Mouse (Mus musculus): Measurements from ENCODE around the gene Ankrd65. TPM values are rescaled to one million over a fixed set of nuclear protein-coding genes. Genes with fewer than 3 reads are reported as not detected.
"Not testable (repeated sequence)": the region's sequence is repeated elsewhere in the genome, so short reads cannot be mapped to it uniquely, and the experiment has no call there.

Ankrd65 gene
- not detected in 2 replicates for polyA plus RNA-seq (2015; fragmentation: Nextera tagmentation; extraction: Ambion mirVana)

GRCm38 (mm10) chr4:155790021-155790489 is at the start of gene Ankrd65:
Ankrd65 (plus strand) TSS chr4:155790439.
- no peak for ATAC-seq (ENCODE audit: low FRiP score, low read depth)
- Histone ChIP-seq H3K4me2 (replicated peaks) (no peak within 1 kb of the TSS), H3K27me3 (peaks cover 5% of the 10 kb centered on the region; the same call in 1 of the 2 replicates), H3K27ac (no peak within 1 kb of the TSS), H3K36me3 (no peaks in the 10 kb centered on the region), H3K4me3 (no peak within 1 kb of the TSS), H3K9ac (no peak within 1 kb of the TSS; the same call in 1 of the 2 replicates), H3K9me3 (no peaks in the 10 kb centered on the region), H3K4me1 (no peaks in the 10 kb centered on the region)
- WGBS, result 77% methylated on average over 3 of the region's 3 CpGs

- H3K4me3 ChIP-seq, result not testable (repeated sequence)
These were observed 49.6 kb upstream of the Ankrd65 start for GRCm38 (mm10) chr4:155740681-155741080.

GRCm38 (mm10) chr4:155742684-155743083 is 47.6 kb upstream of the Ankrd65 start:
- Histone ChIP-seq H3K4me2 (replicated peaks) (no peak overlapping the region), H3K36me3 (peaks cover 89% of the 10 kb centered on the region), H3K9me3 (no peaks in the 10 kb centered on the region), H3K4me1 (no peaks in the 10 kb centered on the region), H3K4me3 (no peak overlapping the region), H3K27me3 (no peaks in the 10 kb centered on the region), H3K9ac (no peak overlapping the region), H3K27ac (no peak overlapping the region)
- ATAC-seq (ENCODE audit: low FRiP score, low read depth), result no peak
- WGBS, result 96% methylated on average over 5 of the region's 5 CpGs

More at GRCm38 (mm10) chr4:155740681-155741080, 49.6 kb upstream of the Ankrd65 start:
- peaks cover 82% of the 10 kb centered on the region for H3K36me3 ChIP-seq
- H3K9ac ChIP-seq; H3K27ac ChIP-seq; H3K9me3 ChIP-seq; ATAC-seq (ENCODE audit: low FRiP score, low read depth); H3K4me1 ChIP-seq; H3K27me3 ChIP-seq; H3K4me2 ChIP-seq (replicated peaks): not testable (repeated sequence)
- 92% methylated on average over 10 of the region's 10 CpGs for WGBS

GRCm38 (mm10) chr4:155744474-155744873 is 45.8 kb upstream of the Ankrd65 start:
- Histone ChIP-seq H3K9ac (no peak overlapping the region), H3K4me2 (replicated peaks) (no peak overlapping the region), H3K4me1 (no peaks in the 10 kb centered on the region), H3K27me3 (no peaks in the 10 kb centered on the region), H3K4me3 (no peak overlapping the region), H3K9me3 (no peaks in the 10 kb centered on the region), H3K36me3 (peaks cover 99% of the 10 kb centered on the region), H3K27ac (no peak overlapping the region)
- WGBS, result 92% methylated on average over 8 of the region's 8 CpGs
- ATAC-seq (ENCODE audit: low FRiP score, low read depth), result no peak

- Histone ChIP-seq H3K4me1 (no peaks in the 10 kb centered on the region), H3K36me3 (peaks cover 99% of the 10 kb centered on the region), H3K27ac (no peak overlapping the region), H3K9me3 (no peaks in the 10 kb centered on the region), H3K4me3 (no peak overlapping the region), H3K27me3 (no peaks in the 10 kb centered on the region), H3K9ac (no peak overlapping the region), H3K4me2 (replicated peaks) (no peak overlapping the region)
- ATAC-seq (ENCODE audit: low FRiP score, low read depth), result no peak
- whole genome bisulfite sequencing, result 91% methylated on average over 5 of the region's 5 CpGs
These were observed 45.1 kb upstream of the Ankrd65 start for GRCm38 (mm10) chr4:155745136-155745535.

- Histone ChIP-seq H3K9ac (no peak overlapping the region), H3K27ac (no peak overlapping the region), H3K4me3 (no peak overlapping the region), H3K9me3 (no peaks in the 10 kb centered on the region), H3K27me3 (no peaks in the 10 kb centered on the region), H3K4me1 (no peaks in the 10 kb centered on the region), H3K4me2 (replicated peaks) (no peak overlapping the region), H3K36me3 (peaks cover 99% of the 10 kb centered on the region)
- WGBS, result 88% methylated on average over 8 of the region's 8 CpGs
- ATAC-seq (ENCODE audit: low FRiP score, low read depth), result no peak
These were observed 44.1 kb upstream of the Ankrd65 start for GRCm38 (mm10) chr4:155746036-155746548.

GRCm38 (mm10) chr4:155746575-155747490 is 43.4 kb upstream of the Ankrd65 start:
- H3K4me2 ChIP-seq (replicated peaks), result no peak overlapping the region
- no peak overlapping the region for H3K4me3 ChIP-seq
- no peak overlapping the region for H3K27ac ChIP-seq
- ATAC-seq (ENCODE audit: low FRiP score, low read depth), result no peak
- peaks cover 99% of the 10 kb centered on the region for H3K36me3 ChIP-seq
- H3K9ac ChIP-seq, result no peak overlapping the region
- no peaks in the 10 kb centered on the region for H3K4me1 ChIP-seq
- H3K9me3 ChIP-seq, result no peaks in the 10 kb centered on the region
- 90% methylated on average over 17 of the region's 17 CpGs for WGBS
- no peaks in the 10 kb centered on the region for H3K27me3 ChIP-seq

- Histone ChIP-seq H3K9ac (no peak overlapping the region), H3K27ac (no peak overlapping the region), H3K27me3 (no peaks in the 10 kb centered on the region), H3K4me2 (replicated peaks) (no peak overlapping the region), H3K4me1 (peaks cover 28% of the 10 kb centered on the region), H3K9me3 (no peaks in the 10 kb centered on the region), H3K4me3 (no peak overlapping the region), H3K36me3 (peaks cover 59% of the 10 kb centered on the region)
- no peak for ATAC-seq (ENCODE audit: low FRiP score, low read depth)
- 92% methylated on average over 12 of the region's 12 CpGs for WGBS
These were observed 33.2 kb upstream of the Ankrd65 start for GRCm38 (mm10) chr4:155757011-155757410.

- WGBS, result 4% methylated on average over 10 of the region's 10 CpGs
- ATAC-seq (ENCODE audit: low FRiP score, low read depth), result no peak
- peak overlapping the region; percentile 87 for H3K9ac ChIP-seq
These were observed 30.2 kb upstream of the Ankrd65 start for GRCm38 (mm10) chr4:155759862-155760612.

GRCm38 (mm10) chr4:155760613-155761355 is 29.5 kb upstream of the Ankrd65 start, which contains the start of gene Atad3a:
Atad3a (minus strand) TSS chr4:155761093.
- peak within 1 kb of the TSS; percentile 98 for H3K4me2 ChIP-seq (replicated peaks)
- peak; percentile 96 for ATAC-seq (ENCODE audit: low FRiP score, low read depth)
- peaks cover 28% of the 10 kb centered on the region for H3K4me1 ChIP-seq
- 1% methylated on average over 68 of the region's 68 CpGs for WGBS
- no peaks in the 10 kb centered on the region for H3K9me3 ChIP-seq
- peak within 1 kb of the TSS; percentile 91 for H3K4me3 ChIP-seq
- peak within 1 kb of the TSS; percentile 29; the same call in 1 of the 2 replicates for H3K27ac ChIP-seq
- H3K9ac ChIP-seq, result peak within 1 kb of the TSS; percentile 90
- H3K36me3 ChIP-seq, result peaks cover 24% of the 10 kb centered on the region
- no peaks in the 10 kb centered on the region for H3K27me3 ChIP-seq

More at GRCm38 (mm10) chr4:155759862-155760612, 30.2 kb upstream of the Ankrd65 start:
- H3K36me3 ChIP-seq, result peaks cover 31% of the 10 kb centered on the region
- H3K4me1 ChIP-seq, result peaks cover 28% of the 10 kb centered on the region
- H3K9me3 ChIP-seq, result no peaks in the 10 kb centered on the region
- no peak overlapping the region for H3K27ac ChIP-seq
- no peaks in the 10 kb centered on the region for H3K27me3 ChIP-seq
- H3K4me3 ChIP-seq, result peak overlapping the region; percentile 91
- H3K4me2 ChIP-seq (replicated peaks), result peak overlapping the region; percentile 98

- Histone ChIP-seq H3K27ac (peak overlapping the region; percentile 29; the same call in 1 of the 2 replicates), H3K9me3 (no peaks in the 10 kb centered on the region), H3K4me1 (peaks cover 28% of the 10 kb centered on the region), H3K4me3 (peak overlapping the region; percentile 91), H3K36me3 (peaks cover 16% of the 10 kb centered on the region), H3K27me3 (no peaks in the 10 kb centered on the region), H3K9ac (peak overlapping the region; percentile 90), H3K4me2 (replicated peaks) (peak overlapping the region; percentile 98)
- peak; percentile 11; the same call in 1 of the 2 replicates for ATAC-seq (ENCODE audit: low FRiP score, low read depth)
- 3% methylated on average over 28 of the region's 28 CpGs for WGBS
These were observed 28.7 kb upstream of the Ankrd65 start for GRCm38 (mm10) chr4:155761356-155762099.
